Mouse (Mus musculus): ENCODE measurements around the gene Cubn.

DNA sequence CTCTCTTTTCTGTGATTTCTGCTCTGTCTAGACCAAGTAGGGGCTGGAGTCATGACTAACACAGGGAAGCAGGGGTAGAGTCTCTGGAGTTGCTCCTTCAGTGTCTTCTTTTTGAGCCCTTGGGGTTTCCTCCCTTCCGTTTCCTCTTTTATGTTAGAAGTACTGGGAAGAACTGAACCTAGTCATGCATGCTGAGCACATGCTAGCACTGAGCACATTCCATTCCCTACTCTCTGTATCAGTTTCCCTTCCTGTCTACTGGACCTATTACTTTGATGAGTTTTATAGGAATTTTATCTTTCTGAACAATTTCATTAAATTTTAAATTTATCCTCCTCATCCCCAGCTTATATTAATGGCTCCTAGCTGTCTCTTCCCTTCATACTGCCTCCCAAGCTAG lies 52.6 kb downstream of the Cubn start:
- TF ChIP-seq CTCF (IDR thresholded peaks at IDR 0.05; ENCODE audit: extremely low read depth, insufficient read depth, insufficient read length, insufficient replicate concordance) = no peak
- no peak for TF ChIP-seq POLR2A (IDR thresholded peaks at IDR 0.05; ENCODE audit: low read depth, low read length)

All from spleen, adult 2 months (tissue).